In genomic region chr17:66817380-66817779, GRCm38 (mm10) we compare ENCODE assay signal across 26 mouse cellular contexts.
"Had no signal": no experiment of that assay in that cellular context is flagged by ENCODE, and none has a peak within 500 bp of the region (broad histone marks: within the 10 kb centered on the region; RNA-seq: fewer than 3 reads in every experiment).

No protein-coding gene starts in this region.

- H3K4me2 ChIP-seq: heart, embryonic 12.5 days; hindbrain, embryonic 12.5 days; hindbrain, embryonic 14.5 days; intestine, embryonic 15.5 days; limb, embryonic 12.5 days; liver, embryonic 11.5 days; liver, embryonic 13.5 days; liver, embryonic 15.5 days had no signal

- DNase-seq: gastrocnemius, adult 2 months; gastrocnemius, postnatal 10 days; gastrocnemius, postnatal 25 days; heart, postnatal 10 days; heart, postnatal 4 days; kidney, adult 18-20 months; kidney, adult 8-10 months; kidney, postnatal 10 days; kidney, postnatal 25 days; liver; liver, embryonic 13.5 days had no signal

- ATAC-seq: hindbrain, embryonic 16.5 days; inflammation-experienced regulatory T-cells, adult 6 months; intestine, embryonic 15.5 days; intestine, postnatal 0 days had no signal

- H3K36me3 ChIP-seq: heart, embryonic 10.5 days; heart, embryonic 12.5 days; hindbrain, embryonic 10.5 days; hindbrain, embryonic 12.5 days; intestine, embryonic 15.5 days; limb, embryonic 10.5 days; limb, embryonic 12.5 days; liver, embryonic 13.5 days; liver, embryonic 15.5 days had no signal

- H3K4me1 ChIP-seq: heart, embryonic 10.5 days; heart, embryonic 12.5 days; intestine, embryonic 15.5 days; liver, embryonic 13.5 days; liver, embryonic 15.5 days had no signal

- H3K9ac ChIP-seq: heart, embryonic 12.5 days; hindbrain, embryonic 12.5 days; hindbrain, embryonic 14.5 days; intestine, embryonic 15.5 days; limb, embryonic 12.5 days; liver, embryonic 13.5 days; liver, embryonic 15.5 days had no signal

- H3K27me3 ChIP-seq: heart, embryonic 12.5 days; intestine, embryonic 15.5 days; liver, embryonic 13.5 days; liver, embryonic 15.5 days had no signal

- H3K4me3 ChIP-seq: gastrocnemius, adult 2 months; heart, embryonic 10.5 days; heart, embryonic 12.5 days; hindbrain, embryonic 10.5 days; hindbrain, embryonic 12.5 days; intestine, embryonic 15.5 days; layer of hippocampus, adult 2 months; left cerebral cortex, adult 2 months; limb, embryonic 10.5 days; limb, embryonic 12.5 days; liver, embryonic 13.5 days; liver, embryonic 15.5 days had no signal

- H3K27ac ChIP-seq: gastrocnemius, adult 2 months; heart, embryonic 10.5 days; hindbrain, embryonic 10.5 days; hindbrain, embryonic 12.5 days; hindbrain, embryonic 14.5 days; intestine, embryonic 15.5 days; layer of hippocampus, adult 2 months; left cerebral cortex, adult 2 months; limb, embryonic 12.5 days; liver, embryonic 13.5 days; liver, embryonic 15.5 days had no signal

- H3K9me3 ChIP-seq: heart, embryonic 10.5 days; heart, embryonic 12.5 days; hindbrain, embryonic 10.5 days; hindbrain, embryonic 12.5 days; intestine, embryonic 15.5 days; limb, embryonic 10.5 days; limb, embryonic 12.5 days; liver, embryonic 13.5 days; liver, embryonic 15.5 days had no signal
